Mouse (Mus musculus) kidney, adult 18-20 months (tissue): ENCODE measurements around the gene Perm1.

ENCODE experiments used
- DNase-seq: peaks from one replicate; pipeline ENCODE4 v3.0.0; 2021

Perm1 gene

DNA sequence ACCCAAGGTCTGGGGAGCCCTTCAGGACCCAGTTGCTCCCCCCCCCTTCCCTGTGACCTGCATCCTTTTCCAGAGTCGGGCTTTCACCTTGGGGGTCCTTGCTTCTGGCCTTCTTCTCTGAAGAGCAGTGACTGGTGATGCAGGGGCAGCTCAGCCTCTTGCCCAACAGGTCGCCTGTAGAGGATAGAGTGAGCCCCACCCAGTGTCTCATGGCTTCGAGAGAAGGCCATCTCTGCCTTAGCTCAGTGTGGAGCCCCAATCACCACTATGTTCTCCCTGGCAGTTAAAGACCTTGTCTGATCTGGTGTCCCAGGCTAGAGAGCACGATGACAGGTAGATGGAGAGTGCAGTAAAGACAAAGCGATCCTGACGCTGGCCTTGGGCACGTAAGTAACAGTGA is 36.5 kb downstream of the Perm1 start:
- DNase-seq: no peak

DNA sequence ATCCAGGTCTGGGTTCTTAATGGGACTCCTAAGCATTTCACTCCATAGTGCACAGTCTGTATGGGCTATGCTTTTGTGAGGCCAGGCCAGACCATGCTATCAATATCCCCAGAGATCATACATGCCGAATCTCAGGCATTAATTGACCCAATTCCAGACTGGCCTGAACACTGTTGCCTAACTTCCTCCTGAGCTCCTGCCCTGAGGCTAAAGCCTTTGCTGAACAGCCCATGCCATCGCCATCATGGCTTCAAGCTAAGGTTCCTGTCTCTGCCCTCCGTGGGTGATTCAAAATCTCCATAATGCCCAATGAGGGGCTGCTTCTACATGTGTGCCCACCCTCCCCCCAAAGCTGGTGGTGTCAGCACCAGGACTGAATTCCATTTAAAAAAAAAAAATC is 37.0 kb downstream of the Perm1 start:
- DNase-seq: no peak

DNA sequence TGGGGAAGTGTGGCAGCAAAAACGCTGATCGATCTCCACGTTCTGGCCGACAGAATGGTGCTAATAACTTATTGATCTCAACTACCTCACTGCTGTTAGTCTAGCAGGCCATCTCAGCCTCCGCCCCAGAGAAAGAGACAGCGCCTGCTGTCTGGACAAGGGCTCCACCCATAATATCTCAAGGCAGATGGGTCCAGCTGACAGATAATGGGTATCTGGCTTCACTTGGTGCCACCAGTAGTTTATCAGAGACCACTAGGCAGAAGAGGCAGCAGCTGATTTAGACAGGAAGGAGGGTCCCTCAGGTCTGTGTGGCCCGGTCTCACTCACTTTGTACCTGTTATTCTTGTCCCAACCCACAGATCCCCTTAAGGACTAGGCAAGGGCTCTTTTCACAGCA is 37.4 kb downstream of the Perm1 start:
- DNase-seq: no peak

DNA sequence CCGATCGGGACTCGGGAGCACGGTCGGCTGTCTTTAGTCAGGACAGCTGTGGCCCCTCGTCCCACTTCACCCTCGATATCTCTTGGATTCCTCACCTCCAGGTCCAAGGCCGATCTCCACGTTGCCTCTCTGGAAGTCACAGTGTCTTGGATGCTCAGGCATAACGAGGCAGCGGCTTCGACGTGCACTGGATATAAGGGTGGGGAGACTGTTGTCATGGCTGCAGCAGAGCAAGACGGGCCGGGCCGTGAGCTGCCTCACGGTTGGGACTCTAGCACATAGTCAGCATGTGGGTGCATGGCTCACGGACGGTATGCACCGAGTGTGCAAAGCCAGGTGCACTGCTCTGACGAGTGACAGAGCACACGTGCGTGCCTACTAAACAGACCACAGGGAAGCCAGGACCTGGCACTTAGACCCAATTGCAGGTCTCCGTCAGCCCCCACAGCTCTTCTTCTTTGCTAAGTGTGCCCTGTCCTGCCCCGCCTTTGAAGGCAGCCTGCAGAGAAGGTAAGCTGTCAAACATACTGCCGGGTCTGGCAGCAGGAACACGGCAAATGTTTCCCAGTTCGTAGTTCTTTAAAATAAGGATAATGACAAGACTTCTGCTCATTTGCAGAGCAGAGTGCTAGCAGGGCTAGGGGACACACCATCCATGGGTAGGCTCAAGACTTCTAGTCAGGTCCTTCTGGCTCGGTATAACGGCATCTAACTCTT is 38.9 kb downstream of the Perm1 start:
- no peak for DNase-seq

DNA sequence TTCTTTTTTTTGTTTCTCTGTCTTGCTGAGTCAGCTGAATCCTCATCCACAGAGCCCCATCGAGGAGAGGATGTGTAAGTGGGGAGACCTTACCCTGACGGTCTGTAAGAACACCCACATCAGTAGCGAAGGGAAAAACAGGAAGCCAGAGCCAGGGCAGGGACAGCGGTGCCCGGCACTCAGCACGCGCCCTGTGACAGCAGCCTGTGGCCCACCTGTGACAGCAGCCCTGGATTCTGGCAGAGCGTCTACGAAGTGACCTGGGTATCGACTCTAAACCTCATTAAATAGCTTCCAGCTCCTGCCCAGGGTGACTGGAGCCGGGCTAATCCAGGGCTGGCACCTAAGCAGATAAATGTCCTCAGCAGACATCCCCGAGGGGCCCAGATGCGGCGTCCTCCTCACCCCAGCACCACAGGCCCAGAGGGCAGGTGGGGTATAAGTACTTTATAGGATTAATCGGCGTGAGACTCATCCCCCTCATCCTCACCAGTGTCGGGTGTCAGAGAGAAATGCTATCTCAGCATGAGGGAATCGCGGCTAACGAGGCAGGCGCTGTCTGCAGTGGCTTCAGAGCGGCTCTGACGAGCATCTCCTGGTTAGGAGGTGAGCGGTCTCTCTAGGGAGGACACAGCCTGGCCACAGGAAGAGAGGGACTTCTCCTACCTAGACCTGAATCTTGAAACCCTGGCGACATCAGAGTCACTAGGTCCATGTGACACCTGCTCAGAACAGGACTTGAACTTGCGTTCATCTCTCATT is 39.6 kb downstream of the Perm1 start, which contains the start of gene Samd11:
Gene Samd11 (minus strand): TSS at position 580 of the 762 bp plus-strand sequence.
- no peak for DNase-seq
